Mouse (Mus musculus): ENCODE data around the gene Ccdc151. TPM values are rescaled to one million over a fixed set of nuclear protein-coding genes. Genes with fewer than 3 reads are reported as not detected.
A peak's percentile ranks its signal among the peaks of the same experiment; 100 is the strongest.

Gene Ccdc151
- total RNA-seq, 1 experiment from 2014 or later = not detected

GRCm38 (mm10) chr9:21962010-21962409, 40.4 kb downstream of the Ccdc151 start:
- ATAC-seq (ENCODE audit: extremely low read depth, insufficient number of reproducible peaks, low FRiP score, poor library complexity, severe bottlenecking) = no peak

GRCm38 (mm10) chr9:21961366-21961980, 41.0 kb downstream of the Ccdc151 start:
- no peak for ATAC-seq (ENCODE audit: extremely low read depth, insufficient number of reproducible peaks, low FRiP score, poor library complexity, severe bottlenecking)

- ATAC-seq (ENCODE audit: extremely low read depth, insufficient number of reproducible peaks, low FRiP score, poor library complexity, severe bottlenecking) = no peak
Observed at GRCm38 (mm10) chr9:21960558-21961208, 41.8 kb downstream of the Ccdc151 start.

GRCm38 (mm10) chr9:21960135-21960534, 42.3 kb downstream of the Ccdc151 start:
- ATAC-seq (ENCODE audit: extremely low read depth, insufficient number of reproducible peaks, low FRiP score, poor library complexity, severe bottlenecking) = no peak

GRCm38 (mm10) chr9:21959244-21959643, 43.2 kb downstream of the Ccdc151 start:
- ATAC-seq (ENCODE audit: extremely low read depth, insufficient number of reproducible peaks, low FRiP score, poor library complexity, severe bottlenecking) = no peak

- no peak for ATAC-seq (ENCODE audit: extremely low read depth, insufficient number of reproducible peaks, low FRiP score, poor library complexity, severe bottlenecking)
Observed at GRCm38 (mm10) chr9:21958372-21958771, 44.1 kb downstream of the Ccdc151 start.

- ATAC-seq (ENCODE audit: extremely low read depth, insufficient number of reproducible peaks, low FRiP score, poor library complexity, severe bottlenecking) = peak; percentile 86
Observed at GRCm38 (mm10) chr9:21955570-21956281, 46.7 kb downstream of the Ccdc151 start, which contains the start of gene Swsap1. Swsap1 (plus strand) TSS chr9:21955755.

- ATAC-seq (ENCODE audit: extremely low read depth, insufficient number of reproducible peaks, low FRiP score, poor library complexity, severe bottlenecking) = 0 out of 2 replicates have a peak, but pooled peaks have one; percentile 13
Observed at GRCm38 (mm10) chr9:21955225-21955569, 47.2 kb downstream of the Ccdc151 start.

- no peak for ATAC-seq (ENCODE audit: extremely low read depth, insufficient number of reproducible peaks, low FRiP score, poor library complexity, severe bottlenecking)
Observed at GRCm38 (mm10) chr9:21954635-21955034, 47.8 kb downstream of the Ccdc151 start.

GRCm38 (mm10) chr9:21953600-21953999, 48.8 kb downstream of the Ccdc151 start:
- ATAC-seq (ENCODE audit: extremely low read depth, insufficient number of reproducible peaks, low FRiP score, poor library complexity, severe bottlenecking) = no peak

- no peak for ATAC-seq (ENCODE audit: extremely low read depth, insufficient number of reproducible peaks, low FRiP score, poor library complexity, severe bottlenecking)
Observed at GRCm38 (mm10) chr9:21951977-21952376, 50.5 kb downstream of the Ccdc151 start.

- ATAC-seq (ENCODE audit: extremely low read depth, insufficient number of reproducible peaks, low FRiP score, poor library complexity, severe bottlenecking) = peak; percentile 35; the same call in 1 of the 2 replicates
Observed at GRCm38 (mm10) chr9:21950322-21950721, 52.1 kb downstream of the Ccdc151 start.

GRCm38 (mm10) chr9:21948790-21949189, 53.6 kb downstream of the Ccdc151 start:
- no peak for ATAC-seq (ENCODE audit: extremely low read depth, insufficient number of reproducible peaks, low FRiP score, poor library complexity, severe bottlenecking)

GRCm38 (mm10) chr9:21948146-21948545, 54.3 kb downstream of the Ccdc151 start:
- ATAC-seq (ENCODE audit: extremely low read depth, insufficient number of reproducible peaks, low FRiP score, poor library complexity, severe bottlenecking) = no peak

GRCm38 (mm10) chr9:21947540-21948130, 54.8 kb downstream of the Ccdc151 start:
- no peak for ATAC-seq (ENCODE audit: extremely low read depth, insufficient number of reproducible peaks, low FRiP score, poor library complexity, severe bottlenecking)

- no peak for ATAC-seq (ENCODE audit: extremely low read depth, insufficient number of reproducible peaks, low FRiP score, poor library complexity, severe bottlenecking)
Observed at GRCm38 (mm10) chr9:21944267-21944666, 58.2 kb downstream of the Ccdc151 start.

GRCm38 (mm10) chr9:21943638-21944037, 58.8 kb downstream of the Ccdc151 start:
- ATAC-seq (ENCODE audit: extremely low read depth, insufficient number of reproducible peaks, low FRiP score, poor library complexity, severe bottlenecking) = no peak

- ATAC-seq (ENCODE audit: extremely low read depth, insufficient number of reproducible peaks, low FRiP score, poor library complexity, severe bottlenecking) = no peak
Observed at GRCm38 (mm10) chr9:21943046-21943445, 59.4 kb downstream of the Ccdc151 start.

Data from neutrophil, adult 5-6 weeks (primary cell).